Mouse (Mus musculus) stomach, embryonic 14.5 days (tissue): ENCODE results near the gene Myo1e. TPM values are rescaled to one million over a fixed set of nuclear protein-coding genes. Genes with fewer than 3 reads are reported as not detected.

ENCODE experiments used
- ATAC-seq: fragments of 200-750 bp; cut with Nextera tagmentation; 2 replicates; pipeline ENCODE4 v1.8.0; 2017; ENCODE audit warnings: low read depth, moderate TSS enrichment; ENCODE audit not compliant: insufficient number of reproducible peaks, insufficient read depth, low FRiP score
- H3K27ac ChIP-seq: fragments of 300-500 bp; sonication (generic); 2 replicates; pipeline ENCODE4 v1.5.1; 2014; ENCODE audit warnings: mild to moderate bottlenecking, low read length, moderate library complexity, mixed read lengths
- H3K27me3 ChIP-seq: fragments of 300-500 bp; sonication (generic); 2 replicates; pipeline ENCODE4 v1.6.1; 2014; ENCODE audit warnings: low read length, control low read depth, mixed read lengths; ENCODE audit not compliant: control insufficient read depth, insufficient read depth
- H3K36me3 ChIP-seq: fragments of 300-500 bp; sonication (generic); 2 replicates; pipeline ENCODE4 v1.6.1; 2014; ENCODE audit warnings: mild to moderate bottlenecking, control low read depth, low read length, moderate library complexity, mixed read lengths; ENCODE audit not compliant: control insufficient read depth, insufficient read depth
- H3K4me1 ChIP-seq: fragments of 300-500 bp; sonication (generic); 2 replicates; pipeline ENCODE4 v1.6.1; 2014; ENCODE audit warnings: low read length, control low read depth, mixed read lengths; ENCODE audit not compliant: control insufficient read depth, insufficient read depth
- H3K4me2 ChIP-seq: fragments of 300-500 bp; sonication (generic); replicated peaks from 2 replicates; pipeline ENCODE4 v1.6.1; 2014; ENCODE audit warnings: low read depth, low read length, control low read depth
- H3K4me3 ChIP-seq: fragments of 300-500 bp; sonication (generic); 2 replicates; pipeline ENCODE4 v1.5.1; 2014; ENCODE audit warnings: low read depth, low read length, control low read depth
- H3K9ac ChIP-seq: fragments of 300-500 bp; sonication (generic); replicated peaks from 2 replicates; pipeline ENCODE4 v1.6.1; 2014; ENCODE audit warnings: low read depth, mild to moderate bottlenecking, control low read depth, low read length, moderate library complexity, mixed read lengths
- H3K9me3 ChIP-seq: fragments of 300-500 bp; sonication (generic); 2 replicates; pipeline ENCODE4 v1.6.1; 2016; ENCODE audit warnings: low read depth, low read length, control low read depth; ENCODE audit not compliant: control insufficient read depth
- WGBS: fragments of 180-500 bp; shearing (Covaris S2); extraction: QIAGEN DNeasy Blood & Tissue Kit; methylation state at CpG from one replicate; pipeline ENCODE4 v1.1.7; 2014; 5-methylcytosine and 5-hydroxymethylcytosine counted together
- polyA plus RNA-seq: library from polyadenylated mRNA; unstranded; fragments of >200 nt; fragmentation: Nextera tagmentation; extraction: Ambion mirVana; gene quantifications from 2 replicates; pipeline ENCODE4 v1.2.1, GENCODE M21; 2014

Myo1e gene
- polyA plus RNA-seq, 1 experiment from 2014 or later = 23.2 TPM

DNA sequence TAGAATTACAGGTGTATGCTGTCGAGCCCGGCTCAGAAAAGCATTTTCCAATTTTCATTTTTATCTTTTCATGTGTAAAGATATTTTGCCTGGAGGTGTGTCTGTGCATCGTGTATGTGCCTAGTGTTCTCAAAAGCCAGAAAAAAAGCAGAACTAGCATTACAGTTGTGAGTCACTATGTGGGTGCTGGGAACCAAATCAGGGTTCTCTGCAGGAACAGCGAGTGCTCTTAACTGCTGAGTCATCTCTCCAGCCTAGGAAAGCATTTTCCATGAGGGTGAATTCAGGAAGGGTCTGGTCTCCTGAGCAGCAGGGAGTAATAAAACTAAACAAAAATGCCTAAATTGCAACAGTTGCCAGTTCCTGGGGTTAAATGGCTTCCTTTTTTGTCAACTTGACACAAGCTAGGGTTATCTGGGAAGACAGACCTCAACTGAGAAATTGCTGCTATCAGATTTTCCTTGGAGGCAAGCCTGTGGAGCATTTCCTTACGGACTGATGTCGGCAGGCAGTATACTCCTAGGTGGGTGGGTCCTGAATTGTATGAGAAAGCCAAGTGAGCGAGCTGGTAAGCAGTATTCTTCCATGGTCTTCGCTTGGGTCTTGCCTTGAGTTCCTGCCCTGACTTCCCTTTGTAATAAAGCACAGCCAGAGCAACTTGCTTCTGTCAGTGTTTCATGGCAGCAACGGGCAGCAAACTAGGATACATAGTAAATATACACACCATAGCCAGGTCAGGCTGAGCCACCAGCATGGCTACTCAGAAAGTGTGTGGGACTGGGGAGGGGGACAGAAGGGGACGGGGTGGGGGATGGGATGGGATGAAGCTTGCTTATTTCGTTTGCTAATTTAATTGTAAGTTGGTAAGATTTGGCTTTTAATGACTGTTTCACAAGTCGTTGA is 184.8 kb downstream of the Myo1e start:
- H3K9ac ChIP-seq = no peak overlapping the region
- H3K36me3 ChIP-seq = peaks cover 7% of the 10 kb centered on the region
- H3K27me3 ChIP-seq = no peaks in the 10 kb centered on the region
- no peak overlapping the region for H3K4me2 ChIP-seq
- no peak for ATAC-seq
- no peaks in the 10 kb centered on the region for H3K9me3 ChIP-seq
- H3K27ac ChIP-seq = no peak overlapping the region
- no peak overlapping the region for H3K4me3 ChIP-seq
- H3K4me1 ChIP-seq = 0 out of 2 replicates have a peak, but pooled peaks cover 4% of the 10 kb centered on the region
- 70% methylated on average over 12 of the region's 12 CpGs for WGBS

DNA sequence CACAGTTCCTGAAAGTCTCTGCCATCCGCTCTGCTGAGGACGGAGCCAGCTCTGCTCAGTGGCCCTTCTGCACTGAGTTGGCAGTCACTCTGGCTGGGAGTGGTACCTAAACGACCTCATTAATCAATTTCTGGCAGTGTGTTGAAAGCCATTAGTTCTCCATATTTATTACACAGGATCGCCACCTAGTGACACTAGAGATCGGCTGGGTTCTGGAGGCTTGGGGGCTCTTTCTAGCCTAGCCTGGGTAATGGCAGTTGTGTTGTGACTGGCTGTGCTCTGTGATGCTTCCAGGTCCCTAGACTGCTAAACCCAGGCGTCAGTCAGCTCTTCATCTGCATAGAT is 185.4 kb downstream of the Myo1e start:
- 12% methylated on average over 6 of the region's 6 CpGs for WGBS
- Histone ChIP-seq H3K36me3 (peaks cover 8% of the 10 kb centered on the region), H3K4me3 (no peak overlapping the region), H3K4me1 (0 out of 2 replicates have a peak, but pooled peaks cover 4% of the 10 kb centered on the region), H3K27me3 (no peaks in the 10 kb centered on the region), H3K9me3 (no peaks in the 10 kb centered on the region), H3K4me2 (no peak overlapping the region), H3K9ac (no peak overlapping the region), H3K27ac (no peak overlapping the region)
- ATAC-seq = 0 out of 2 replicates have a peak, but pooled peaks have one; percentile 56

DNA sequence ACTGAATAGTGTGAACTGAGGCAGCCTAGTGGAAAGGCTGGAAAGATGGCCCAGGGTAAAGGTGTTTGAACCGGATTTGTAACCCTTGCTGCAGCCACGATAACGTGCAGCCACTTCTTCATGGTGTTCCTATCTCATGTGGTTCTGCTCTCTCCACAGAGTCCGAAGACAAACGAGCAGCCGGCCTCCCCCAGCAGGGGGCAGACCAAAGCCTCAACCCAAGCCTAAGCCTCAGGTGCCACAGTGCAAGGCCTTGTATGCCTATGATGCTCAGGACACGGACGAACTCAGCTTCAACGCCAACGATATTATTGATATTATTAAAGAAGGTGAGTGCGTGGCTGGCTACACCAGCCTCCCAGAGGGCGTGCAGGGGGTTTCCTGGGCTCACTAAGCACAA is 188.5 kb downstream of the Myo1e start:
- peaks cover 12% of the 10 kb centered on the region for H3K36me3 ChIP-seq
- no peak overlapping the region for H3K4me2 ChIP-seq
- WGBS = 84% methylated on average over 12 of the region's 12 CpGs
- H3K4me1 ChIP-seq = 0 out of 2 replicates have a peak, but pooled peaks cover 4% of the 10 kb centered on the region
- H3K9me3 ChIP-seq = no peaks in the 10 kb centered on the region
- no peak overlapping the region for H3K9ac ChIP-seq
- H3K4me3 ChIP-seq = no peak overlapping the region
- H3K27ac ChIP-seq = no peak overlapping the region
- no peaks in the 10 kb centered on the region for H3K27me3 ChIP-seq
- ATAC-seq = no peak

DNA sequence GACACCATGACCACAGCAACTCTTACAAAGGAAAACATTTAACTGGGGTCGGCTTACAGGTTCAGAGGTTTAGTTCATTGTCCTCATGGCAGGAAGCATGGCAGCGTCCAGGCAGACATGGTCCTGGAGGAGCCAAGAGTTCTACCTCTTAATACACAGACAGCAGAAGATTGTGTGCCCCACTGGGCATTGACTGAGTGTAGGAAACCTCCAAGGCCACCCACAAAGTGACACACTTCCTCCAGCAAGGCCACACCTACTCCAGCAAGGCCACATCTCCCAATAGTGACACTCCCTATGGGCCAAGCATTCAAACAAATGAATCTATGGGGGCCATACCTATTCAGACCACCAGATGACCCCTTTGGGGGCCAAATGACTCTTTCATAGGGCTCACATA is 188.9 kb downstream of the Myo1e start:
- Histone ChIP-seq H3K27me3 (no peaks in the 10 kb centered on the region), H3K36me3 (peaks cover 12% of the 10 kb centered on the region), H3K4me2 (no peak overlapping the region), H3K9me3 (no peaks in the 10 kb centered on the region), H3K27ac (no peak overlapping the region), H3K9ac (no peak overlapping the region), H3K4me1 (0 out of 2 replicates have a peak, but pooled peaks cover 4% of the 10 kb centered on the region), H3K4me3 (no peak overlapping the region)
- no peak for ATAC-seq
- 81% methylated on average over 2 of the region's 2 CpGs for WGBS

DNA sequence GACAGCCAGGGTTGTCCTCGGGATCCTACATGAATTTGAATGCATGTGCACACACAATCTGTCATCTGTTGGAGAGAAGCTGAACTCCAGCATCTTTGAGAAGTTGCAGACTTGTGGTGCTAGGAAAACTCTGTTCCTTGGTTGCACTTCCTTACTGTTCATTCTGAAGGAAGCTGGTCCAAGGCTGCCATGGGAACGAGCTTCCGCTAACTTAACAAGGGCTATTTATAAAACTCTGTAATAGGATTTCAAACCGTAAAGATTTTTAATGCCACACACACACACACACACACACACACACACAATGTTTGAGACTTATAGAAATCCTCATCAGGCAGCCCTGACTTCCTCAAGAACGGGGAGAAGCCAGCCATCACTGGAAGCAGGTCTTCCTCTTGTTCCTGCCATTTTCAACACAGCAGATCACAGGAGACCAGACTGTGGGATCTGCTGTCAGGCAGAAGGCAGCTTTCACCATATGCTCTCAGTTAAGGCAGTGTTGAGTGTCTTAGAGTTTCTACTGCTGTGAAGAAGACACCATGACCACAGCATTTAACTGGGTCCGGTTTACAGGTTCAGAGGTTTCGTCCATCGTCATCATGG is 194.9 kb downstream of the Myo1e start:
- peaks cover 4% of the 10 kb centered on the region; the same call in 1 of the 2 replicates for H3K36me3 ChIP-seq
- no peak overlapping the region for H3K27ac ChIP-seq
- H3K4me3 ChIP-seq = no peak overlapping the region
- H3K4me2 ChIP-seq = no peak overlapping the region
- H3K27me3 ChIP-seq = no peaks in the 10 kb centered on the region
- H3K4me1 ChIP-seq = no peaks in the 10 kb centered on the region
- H3K9ac ChIP-seq = no peak overlapping the region
- H3K9me3 ChIP-seq = no peaks in the 10 kb centered on the region
- no peak for ATAC-seq
- 89% methylated on average over 8 of the region's 8 CpGs for WGBS

DNA sequence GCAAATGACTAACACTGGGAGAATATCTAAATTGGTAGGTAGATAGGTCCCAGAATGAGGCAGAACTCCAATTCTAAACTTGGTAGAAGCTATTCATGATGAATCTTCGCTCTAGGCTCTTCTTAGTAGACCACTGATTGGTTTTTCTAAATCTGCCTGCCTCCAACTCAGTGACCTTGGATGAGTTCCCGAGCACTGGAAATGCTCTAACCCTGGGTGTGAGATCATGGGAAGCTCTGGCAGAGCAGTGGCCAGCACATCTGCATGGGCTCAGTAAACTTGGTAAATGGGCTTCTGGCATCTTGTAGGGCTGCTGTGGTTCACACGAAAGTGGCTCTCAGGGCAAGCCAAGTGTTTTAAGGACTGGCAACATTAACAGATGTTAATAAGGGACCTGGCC is 199.4 kb downstream of the Myo1e start:
- Histone ChIP-seq H3K4me2 (no peak overlapping the region), H3K9me3 (no peaks in the 10 kb centered on the region), H3K4me1 (no peaks in the 10 kb centered on the region), H3K9ac (no peak overlapping the region), H3K27me3 (no peaks in the 10 kb centered on the region), H3K36me3 (peaks cover 42% of the 10 kb centered on the region), H3K4me3 (no peak overlapping the region), H3K27ac (no peak overlapping the region)
- 82% methylated on average over 3 of the region's 3 CpGs for WGBS
- ATAC-seq = no peak

DNA sequence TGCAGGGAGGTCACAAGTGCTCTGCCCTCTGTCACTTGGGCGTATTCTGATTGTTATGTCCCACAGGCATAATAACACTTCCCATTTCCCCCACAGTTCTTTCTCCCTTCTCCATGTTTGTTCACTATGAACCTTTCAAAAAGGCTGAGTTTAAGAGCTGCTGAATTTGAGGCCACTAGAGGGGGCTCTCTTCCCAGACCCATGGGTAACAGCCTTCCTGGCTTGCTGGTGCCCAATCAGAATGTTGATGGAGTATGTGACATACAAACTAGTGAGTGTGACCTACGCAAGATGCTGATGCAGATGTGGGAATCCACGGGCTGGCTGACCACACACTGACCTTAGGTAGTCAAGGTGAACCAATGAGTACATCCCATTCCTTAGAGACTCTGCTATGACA is 201.6 kb downstream of the Myo1e start:
- no peak overlapping the region for H3K4me2 ChIP-seq
- H3K4me1 ChIP-seq = no peaks in the 10 kb centered on the region
- H3K27ac ChIP-seq = no peak overlapping the region
- no peak for ATAC-seq
- no peak overlapping the region for H3K9ac ChIP-seq
- no peaks in the 10 kb centered on the region for H3K27me3 ChIP-seq
- H3K36me3 ChIP-seq = peaks cover 62% of the 10 kb centered on the region
- no peaks in the 10 kb centered on the region for H3K9me3 ChIP-seq
- H3K4me3 ChIP-seq = no peak overlapping the region
- WGBS = 86% methylated on average over 3 of the region's 3 CpGs

DNA sequence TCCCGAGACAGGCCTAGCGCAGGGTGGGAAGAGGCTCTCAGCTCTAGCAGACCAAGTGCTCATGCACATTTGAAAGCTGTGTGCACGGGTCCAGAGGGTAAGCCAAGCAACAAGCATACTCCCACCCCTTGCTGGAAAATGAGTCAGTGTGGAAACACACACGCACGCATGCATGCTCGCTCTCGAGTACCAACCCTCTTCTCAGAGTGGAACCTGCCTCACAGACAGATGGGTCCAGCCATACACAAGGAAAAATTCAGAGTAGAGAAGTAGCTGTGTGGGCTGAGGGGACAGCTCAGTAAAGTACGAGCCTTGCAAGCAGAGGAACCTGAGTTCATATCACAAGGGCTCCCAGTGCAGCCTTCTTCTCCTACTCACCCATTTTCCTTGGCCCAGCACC is 202.6 kb downstream of the Myo1e start:
- no peak for ATAC-seq
- H3K4me1 ChIP-seq = no peaks in the 10 kb centered on the region
- H3K27me3 ChIP-seq = no peaks in the 10 kb centered on the region
- H3K36me3 ChIP-seq = peaks cover 68% of the 10 kb centered on the region
- no peak overlapping the region for H3K4me2 ChIP-seq
- no peaks in the 10 kb centered on the region for H3K9me3 ChIP-seq
- H3K9ac ChIP-seq = no peak overlapping the region
- no peak overlapping the region for H3K27ac ChIP-seq
- no peak overlapping the region for H3K4me3 ChIP-seq
- WGBS = 96% methylated on average over 8 of the region's 8 CpGs
